Mouse (Mus musculus) lung, postnatal 0 days (tissue): ENCODE measurements around the gene Aurkb. TPM values are rescaled to one million over a fixed set of nuclear protein-coding genes. Genes with fewer than 3 reads are reported as not detected.
"Not testable (repeated sequence)": the region's sequence is repeated elsewhere in the genome, so short reads cannot be mapped to it uniquely, and the experiment has no call there.

Experiments
- ATAC-seq: fragments of 200-750 bp; cut with Nextera tagmentation; 2 replicates; pipeline ENCODE4 v1.8.0; 2017; ENCODE audit warnings: moderate library complexity
- DNase-seq: peaks from one replicate; pipeline ENCODE4 v3.0.0-alpha.2; 2016; ENCODE audit warnings: low spot score
- H3K27ac ChIP-seq: fragments of 300-500 bp; sonication (generic); 2 replicates; pipeline ENCODE4 v1.5.1; 2014; ENCODE audit warnings: antibody characterized with exemption, mild to moderate bottlenecking, low read length, mixed read lengths
- H3K27me3 ChIP-seq: fragments of 300-500 bp; sonication (generic); replicated peaks from 2 replicates; pipeline ENCODE4 v1.6.1; 2014; ENCODE audit warnings: low read length, mixed read lengths; ENCODE audit not compliant: insufficient read depth
- H3K36me3 ChIP-seq: fragments of 300-500 bp; sonication (generic); 2 replicates; pipeline ENCODE4 v1.6.1; 2014; ENCODE audit warnings: low read length, mixed read lengths; ENCODE audit not compliant: insufficient read depth
- H3K4me1 ChIP-seq: fragments of 300-500 bp; sonication (generic); 2 replicates; pipeline ENCODE4 v1.6.1; 2014; ENCODE audit warnings: antibody characterized with exemption, low read depth, low read length, mixed read lengths; ENCODE audit not compliant: insufficient read depth
- H3K4me2 ChIP-seq: fragments of 300-500 bp; sonication (generic); replicated peaks from 2 replicates; pipeline ENCODE4 v1.6.1; 2014; ENCODE audit warnings: low read depth, mild to moderate bottlenecking, low read length, moderate library complexity, mixed read lengths
- H3K4me3 ChIP-seq: fragments of 300-500 bp; sonication (generic); 2 replicates; pipeline ENCODE4 v1.5.1; 2014; ENCODE audit warnings: low read depth, low read length
- H3K9ac ChIP-seq: fragments of 300-500 bp; sonication (generic); replicated peaks from 2 replicates; pipeline ENCODE4 v1.6.1; 2014; ENCODE audit warnings: low read depth, mild to moderate bottlenecking
- H3K9me3 ChIP-seq: fragments of 300-500 bp; sonication (generic); 2 replicates; pipeline ENCODE4 v1.6.1; 2016; ENCODE audit warnings: low read length, mixed read lengths
- CTCF ChIP-seq: IDR thresholded peaks from 2 replicates; pipeline ENCODE4 v1.5.1; 2016; ENCODE audit warnings: antibody characterized with exemption, mild to moderate bottlenecking
- EP300 ChIP-seq: IDR thresholded peaks from 2 replicates; pipeline ENCODE4 v1.6.1; 2016; ENCODE audit warnings: antibody characterized with exemption, mild to moderate bottlenecking, control low read depth
- WGBS: fragments of 180-500 bp; shearing (Covaris S2); extraction: QIAGEN DNeasy Blood & Tissue Kit; methylation state at CpG from one replicate; pipeline ENCODE4 v1.1.7; 2014; 5-methylcytosine and 5-hydroxymethylcytosine counted together
- polyA plus RNA-seq: library from polyadenylated mRNA; unstranded; fragments of >200 nt; fragmentation: Nextera tagmentation; extraction: Ambion mirVana; gene quantifications from 2 replicates; pipeline ENCODE4 v1.2.1, GENCODE M21; 2015

Aurkb gene
- polyA plus RNA-seq: 6.5 and 9.1 TPM in 2 replicates

DNA sequence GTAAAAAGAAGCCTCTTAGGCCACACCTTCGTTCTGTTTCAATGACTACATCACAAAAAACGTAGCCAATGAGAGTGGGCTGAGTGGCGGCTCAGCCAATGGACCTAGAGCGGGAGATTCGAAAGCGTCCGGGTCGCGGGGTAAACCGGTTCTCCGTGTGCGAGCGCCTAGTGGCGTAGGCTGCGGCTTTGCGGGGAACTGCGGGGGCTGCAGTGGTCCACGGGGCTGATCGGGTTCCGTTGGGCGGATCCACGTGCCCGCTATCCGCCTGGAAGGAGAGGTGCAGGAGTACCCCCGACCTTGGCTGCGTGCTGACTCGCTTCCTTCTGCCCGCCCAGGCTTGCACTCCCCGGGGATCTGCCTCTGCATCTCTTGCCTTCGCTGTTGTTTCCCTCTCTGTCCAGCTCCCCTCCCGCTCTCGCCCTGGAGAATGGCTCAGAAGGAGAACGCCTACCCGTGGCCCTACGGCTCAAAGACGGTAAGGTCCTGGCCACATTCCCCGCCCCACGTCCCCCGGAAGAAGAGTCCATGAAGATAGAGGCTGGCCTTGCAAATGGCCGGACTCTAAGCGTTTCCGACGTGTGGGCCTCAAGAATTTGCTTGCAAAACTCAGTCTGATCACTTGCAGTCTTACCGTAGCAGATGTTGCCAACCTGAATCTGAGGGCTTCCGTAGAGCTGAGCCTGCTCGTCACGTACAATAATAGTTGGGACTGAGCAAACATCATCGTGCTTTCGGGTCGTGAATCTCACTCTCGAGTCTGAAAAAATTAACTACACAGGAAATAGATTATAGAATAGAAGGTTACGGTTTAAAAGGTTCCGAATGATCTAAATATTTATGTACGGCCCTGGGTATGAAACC lies at the start of gene Aurkb:
Gene Aurkb (plus strand): TSS at position 117 of the 864 bp plus-strand sequence.
- peak within 1 kb of the TSS; percentile 58 for H3K27ac ChIP-seq
- H3K4me3 ChIP-seq: peak within 1 kb of the TSS; percentile 79
- ATAC-seq (peak; percentile 78), DNase-seq (peak; percentile 96)
- peak within 1 kb of the TSS; percentile 33 for H3K9ac ChIP-seq
- H3K4me2 ChIP-seq: peak within 1 kb of the TSS; percentile 99
- no peaks in the 10 kb centered on the region for H3K27me3 ChIP-seq
- H3K36me3 ChIP-seq: no peaks in the 10 kb centered on the region
- TF ChIP-seq CTCF (peak; percentile 6; the same call in 1 of the 2 replicates), EP300 (no peak)
- no peaks in the 10 kb centered on the region for H3K9me3 ChIP-seq
- WGBS: under 1% methylated on average over 48 of the region's 54 CpGs
- no peaks in the 10 kb centered on the region for H3K4me1 ChIP-seq

DNA sequence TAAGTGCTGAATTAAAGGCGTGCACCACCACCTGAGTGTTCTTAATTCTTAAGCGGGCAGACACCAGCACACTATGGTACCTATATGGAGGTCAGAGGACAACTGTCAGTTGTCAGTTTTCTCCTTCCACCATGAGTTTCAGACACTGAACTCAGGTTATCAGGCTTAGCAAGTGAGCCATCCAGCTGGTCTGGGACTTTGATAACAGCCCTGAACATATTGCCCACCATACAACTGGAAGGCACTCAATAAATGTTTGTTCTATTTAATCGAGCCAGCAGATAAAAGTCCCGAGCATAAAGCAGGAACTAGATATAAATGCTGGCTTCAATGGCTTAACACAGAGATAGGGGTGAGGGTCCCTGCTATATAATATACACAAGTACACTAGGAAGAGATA lies 48.4 kb upstream of the Aurkb start:
- no peak overlapping the region for H3K4me3 ChIP-seq
- DNase-seq (no peak), ATAC-seq (no peak)
- WGBS: 82% methylated on average over 4 of the region's 4 CpGs
- no peak for TF ChIP-seq CTCF
- no peak for TF ChIP-seq EP300
- no peak overlapping the region for H3K4me2 ChIP-seq
- H3K27me3 ChIP-seq: no peaks in the 10 kb centered on the region
- H3K36me3 ChIP-seq: peaks cover 28% of the 10 kb centered on the region
- H3K27ac ChIP-seq: no peak overlapping the region
- H3K9me3 ChIP-seq: no peaks in the 10 kb centered on the region
- no peak overlapping the region for H3K9ac ChIP-seq
- H3K4me1 ChIP-seq: no peaks in the 10 kb centered on the region

DNA sequence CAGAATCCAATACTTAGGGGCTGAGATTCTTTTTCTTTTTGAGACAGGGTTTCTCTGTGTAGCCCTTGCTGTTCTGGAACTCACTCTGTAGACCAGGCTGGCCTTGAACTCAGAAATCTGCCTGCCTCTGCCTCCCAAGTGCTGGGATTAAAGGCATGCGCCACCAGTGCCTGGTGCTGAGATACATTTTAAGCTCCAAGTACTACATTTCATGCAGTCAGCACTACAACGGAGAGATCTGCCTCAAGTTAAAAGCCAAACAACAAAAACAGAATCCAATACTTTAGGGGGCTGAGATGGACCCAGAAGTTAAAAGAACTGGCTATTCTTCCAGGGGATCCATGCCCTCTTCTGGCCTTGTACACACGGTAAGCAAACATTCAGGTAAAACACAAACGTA lies 42.7 kb upstream of the Aurkb start:
- H3K4me2 ChIP-seq, H3K9me3 ChIP-seq, H3K9ac ChIP-seq, DNase-seq, H3K4me1 ChIP-seq, ATAC-seq, H3K27me3 ChIP-seq, H3K27ac ChIP-seq, H3K4me3 ChIP-seq: not testable (repeated sequence)
- WGBS: 83% methylated on average over 4 of the region's 4 CpGs
- H3K36me3 ChIP-seq: peaks cover 20% of the 10 kb centered on the region

DNA sequence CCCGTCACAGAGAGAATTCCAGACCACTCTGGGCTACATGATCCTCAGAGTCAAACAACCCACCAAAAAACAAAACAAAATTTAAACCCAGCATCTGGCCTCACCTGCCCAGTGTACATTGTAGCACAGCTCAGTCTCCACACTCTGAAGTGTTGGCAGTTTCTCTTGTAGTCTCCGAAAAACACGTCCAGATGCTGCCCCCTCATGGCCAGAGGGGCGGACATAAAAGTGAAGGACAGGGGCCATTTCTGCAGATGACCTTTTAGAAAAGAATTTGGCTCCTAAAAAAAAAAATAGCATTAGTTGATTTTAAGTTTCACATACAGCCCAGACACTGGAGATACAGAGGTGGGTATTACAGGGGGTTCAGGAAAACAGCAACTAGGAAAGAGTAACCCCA lies 41.9 kb upstream of the Aurkb start:
- H3K9me3 ChIP-seq: no peaks in the 10 kb centered on the region
- no peak overlapping the region for H3K9ac ChIP-seq
- H3K4me3 ChIP-seq: no peak overlapping the region
- TF ChIP-seq EP300: no peak
- TF ChIP-seq CTCF: peak; percentile 43
- H3K4me1 ChIP-seq: no peaks in the 10 kb centered on the region
- no peak overlapping the region for H3K4me2 ChIP-seq
- no peak for ATAC-seq
- H3K36me3 ChIP-seq: peaks cover 18% of the 10 kb centered on the region
- H3K27ac ChIP-seq: no peak overlapping the region
- DNase-seq: peak; percentile 14
- H3K27me3 ChIP-seq: no peaks in the 10 kb centered on the region
- 52% methylated on average over 4 of the region's 4 CpGs for WGBS

DNA sequence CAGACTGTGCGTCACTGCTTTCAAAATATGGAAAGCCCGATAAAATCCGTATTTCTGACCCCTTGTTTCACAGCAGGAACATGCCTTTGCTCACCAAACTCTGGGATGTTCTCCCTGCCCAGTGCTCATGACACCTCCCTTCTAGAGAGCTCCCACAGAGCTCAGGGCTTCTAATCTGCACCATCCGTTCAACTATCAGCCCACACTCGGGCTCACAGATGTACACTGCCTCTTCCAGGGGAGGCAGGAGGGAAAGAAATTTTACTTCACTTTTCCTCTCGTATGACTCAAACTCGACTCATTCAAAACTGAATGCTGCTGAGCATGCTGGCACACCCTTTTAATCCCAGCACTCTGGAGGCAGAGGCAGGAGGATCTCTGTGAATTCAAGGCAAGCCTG lies 40.3 kb upstream of the Aurkb start:
- no peak for DNase-seq
- H3K4me2 ChIP-seq: no peak overlapping the region
- 83% methylated on average over 7 of the region's 7 CpGs for WGBS
- no peak overlapping the region for H3K27ac ChIP-seq
- TF ChIP-seq CTCF (no peak), EP300 (no peak)
- no peak for ATAC-seq
- H3K9ac ChIP-seq: no peak overlapping the region
- no peaks in the 10 kb centered on the region for H3K4me1 ChIP-seq
- H3K9me3 ChIP-seq: no peaks in the 10 kb centered on the region
- no peaks in the 10 kb centered on the region for H3K27me3 ChIP-seq
- no peak overlapping the region for H3K4me3 ChIP-seq
- H3K36me3 ChIP-seq: peaks cover 11% of the 10 kb centered on the region; the same call in 1 of the 2 replicates

DNA sequence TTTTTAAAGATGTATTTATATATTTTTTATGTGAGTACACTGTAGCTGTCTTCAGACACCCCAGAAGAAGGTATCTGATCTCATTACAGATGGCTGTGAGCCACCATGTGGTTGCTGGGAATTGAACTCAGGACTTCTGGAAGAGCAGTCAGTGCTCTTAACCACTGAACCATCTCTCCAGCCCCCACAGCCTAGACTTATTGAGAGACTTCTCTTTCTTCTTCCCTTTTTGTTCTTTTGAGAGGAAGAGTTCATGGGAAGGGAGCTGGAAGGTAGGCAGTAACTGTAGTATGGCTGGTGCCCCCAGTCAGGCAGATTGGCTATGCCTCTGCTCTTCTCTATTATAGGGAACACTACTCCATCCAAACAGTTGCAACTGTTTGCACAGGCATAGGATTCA lies 38.9 kb upstream of the Aurkb start:
- not testable (repeated sequence) for H3K9me3 ChIP-seq, H3K36me3 ChIP-seq, H3K9ac ChIP-seq, H3K4me1 ChIP-seq, H3K4me2 ChIP-seq, ATAC-seq, H3K27ac ChIP-seq, DNase-seq, H3K27me3 ChIP-seq, H3K4me3 ChIP-seq
